Mouse (Mus musculus) stomach, embryonic 14.5 days (tissue): Measurements from ENCODE around the gene Man1c1. TPM values are rescaled to one million over a fixed set of nuclear protein-coding genes. Genes with fewer than 3 reads are reported as not detected.
A peak's percentile ranks its signal among the peaks of the same experiment; 100 is the strongest.

Experiments used
- ATAC-seq: fragments of 200-750 bp; cut with Nextera tagmentation; 2 replicates; pipeline ENCODE4 v1.8.0; 2017; ENCODE audit warnings: low read depth, moderate TSS enrichment; ENCODE audit not compliant: insufficient number of reproducible peaks, insufficient read depth, low FRiP score
- H3K27ac ChIP-seq: fragments of 300-500 bp; sonication (generic); 2 replicates; pipeline ENCODE4 v1.5.1; 2014; ENCODE audit warnings: mild to moderate bottlenecking, low read length, moderate library complexity, mixed read lengths
- H3K27me3 ChIP-seq: fragments of 300-500 bp; sonication (generic); 2 replicates; pipeline ENCODE4 v1.6.1; 2014; ENCODE audit warnings: low read length, control low read depth, mixed read lengths; ENCODE audit not compliant: control insufficient read depth, insufficient read depth
- H3K36me3 ChIP-seq: fragments of 300-500 bp; sonication (generic); 2 replicates; pipeline ENCODE4 v1.6.1; 2014; ENCODE audit warnings: mild to moderate bottlenecking, control low read depth, low read length, moderate library complexity, mixed read lengths; ENCODE audit not compliant: control insufficient read depth, insufficient read depth
- H3K4me1 ChIP-seq: fragments of 300-500 bp; sonication (generic); 2 replicates; pipeline ENCODE4 v1.6.1; 2014; ENCODE audit warnings: low read length, control low read depth, mixed read lengths; ENCODE audit not compliant: control insufficient read depth, insufficient read depth
- H3K4me2 ChIP-seq: fragments of 300-500 bp; sonication (generic); replicated peaks from 2 replicates; pipeline ENCODE4 v1.6.1; 2014; ENCODE audit warnings: low read depth, low read length, control low read depth
- H3K4me3 ChIP-seq: fragments of 300-500 bp; sonication (generic); 2 replicates; pipeline ENCODE4 v1.5.1; 2014; ENCODE audit warnings: low read depth, low read length, control low read depth
- H3K9ac ChIP-seq: fragments of 300-500 bp; sonication (generic); replicated peaks from 2 replicates; pipeline ENCODE4 v1.6.1; 2014; ENCODE audit warnings: low read depth, mild to moderate bottlenecking, control low read depth, low read length, moderate library complexity, mixed read lengths
- H3K9me3 ChIP-seq: fragments of 300-500 bp; sonication (generic); 2 replicates; pipeline ENCODE4 v1.6.1; 2016; ENCODE audit warnings: low read depth, low read length, control low read depth; ENCODE audit not compliant: control insufficient read depth
- WGBS: fragments of 180-500 bp; shearing (Covaris S2); extraction: QIAGEN DNeasy Blood & Tissue Kit; methylation state at CpG from one replicate; pipeline ENCODE4 v1.1.7; 2014; 5-methylcytosine and 5-hydroxymethylcytosine counted together
- polyA plus RNA-seq: library from polyadenylated mRNA; unstranded; fragments of >200 nt; fragmentation: Nextera tagmentation; extraction: Ambion mirVana; gene quantifications from 2 replicates; pipeline ENCODE4 v1.2.1, GENCODE M21; 2014

The Man1c1 gene
- polyA plus RNA-seq, 1 experiment from 2014 or later, result 1.7 TPM

DNA sequence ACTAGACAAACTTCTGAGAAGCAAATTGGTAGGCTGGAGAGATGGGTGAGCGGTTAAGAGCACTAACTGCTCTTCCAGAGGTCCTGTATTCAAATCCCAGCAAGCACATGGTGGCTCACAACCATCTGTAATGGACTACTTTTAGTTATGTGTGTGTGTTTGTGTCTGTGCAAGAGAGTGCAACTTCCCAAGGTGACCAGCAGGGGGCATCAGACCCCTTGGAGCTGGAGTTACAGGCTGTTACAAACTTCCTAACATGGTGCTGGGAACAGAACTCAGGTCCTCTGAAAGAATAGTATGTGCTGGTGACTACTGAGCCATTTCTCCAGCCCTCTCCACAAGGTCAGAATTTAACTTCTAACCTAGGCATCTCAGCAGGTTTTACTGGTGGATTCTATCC is 11.7 kb downstream of the Man1c1 start:
- Histone ChIP-seq H3K9me3 (no peaks in the 10 kb centered on the region; the same call in 1 of the 2 replicates), H3K27me3 (no peaks in the 10 kb centered on the region), H3K4me1 (no peaks in the 10 kb centered on the region), H3K27ac (no peak overlapping the region), H3K4me2 (no peak overlapping the region), H3K36me3 (no peaks in the 10 kb centered on the region), H3K4me3 (no peak overlapping the region), H3K9ac (no peak overlapping the region)
- WGBS, result 84% methylated on average over 1 of the region's 1 CpGs
- ATAC-seq, result no peak

- H3K9me3 ChIP-seq, result peaks cover 3% of the 10 kb centered on the region; the same call in 1 of the 2 replicates
- no peaks in the 10 kb centered on the region for H3K36me3 ChIP-seq
- no peaks in the 10 kb centered on the region for H3K27me3 ChIP-seq
- no peak overlapping the region for H3K27ac ChIP-seq
- 59% methylated on average over 13 of the region's 13 CpGs for WGBS
- no peak overlapping the region for H3K9ac ChIP-seq
- H3K4me1 ChIP-seq, result peaks cover 24% of the 10 kb centered on the region
- no peak overlapping the region for H3K4me3 ChIP-seq
- ATAC-seq, result peak; percentile 53; the same call in 1 of the 2 replicates
- H3K4me2 ChIP-seq, result no peak overlapping the region
Measured at GRCm38 (mm10) chr4:134686022-134686661, 17.9 kb downstream of the Man1c1 start.

GRCm38 (mm10) chr4:134684637-134685338 is 19.3 kb downstream of the Man1c1 start:
- H3K9me3 ChIP-seq, result peaks cover 3% of the 10 kb centered on the region; the same call in 1 of the 2 replicates
- WGBS, result 77% methylated on average over 9 of the region's 9 CpGs
- H3K36me3 ChIP-seq, result no peaks in the 10 kb centered on the region
- H3K27ac ChIP-seq, result peak overlapping the region; percentile 44; the same call in 1 of the 2 replicates
- H3K27me3 ChIP-seq, result no peaks in the 10 kb centered on the region
- H3K4me3 ChIP-seq, result no peak overlapping the region
- H3K4me2 ChIP-seq, result no peak overlapping the region
- H3K4me1 ChIP-seq, result peaks cover 24% of the 10 kb centered on the region
- no peak for ATAC-seq
- no peak overlapping the region for H3K9ac ChIP-seq

GRCm38 (mm10) chr4:134683892-134684291 is 20.2 kb downstream of the Man1c1 start:
- peak overlapping the region; percentile 81; the same call in 1 of the 2 replicates for H3K27ac ChIP-seq
- WGBS, result 36% methylated on average over 8 of the region's 8 CpGs
- peaks cover 3% of the 10 kb centered on the region; the same call in 1 of the 2 replicates for H3K9me3 ChIP-seq
- no peak overlapping the region for H3K4me2 ChIP-seq
- no peak for ATAC-seq
- no peak overlapping the region for H3K4me3 ChIP-seq
- peaks cover 24% of the 10 kb centered on the region for H3K4me1 ChIP-seq
- no peaks in the 10 kb centered on the region for H3K36me3 ChIP-seq
- no peaks in the 10 kb centered on the region for H3K27me3 ChIP-seq
- no peak overlapping the region for H3K9ac ChIP-seq

DNA sequence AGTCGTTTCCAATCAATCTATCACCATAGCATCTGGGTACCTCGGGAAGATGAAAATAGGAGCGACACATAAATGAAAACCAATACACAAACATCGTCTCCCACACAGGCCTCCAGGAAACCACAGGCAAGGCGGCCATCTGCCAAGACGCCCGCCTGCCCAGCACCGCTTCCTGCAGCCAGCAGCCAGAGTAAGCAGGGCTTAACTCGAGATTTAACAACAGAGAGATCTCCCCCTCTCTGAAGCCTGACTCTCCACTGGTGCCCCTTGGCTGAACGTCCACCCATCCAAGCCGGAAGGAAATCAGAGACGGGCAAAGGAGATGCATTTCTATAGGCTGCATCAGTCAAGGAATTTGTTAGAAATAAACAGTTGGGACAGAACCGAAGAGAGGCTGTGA is 21.1 kb downstream of the Man1c1 start:
- 10% methylated on average over 13 of the region's 13 CpGs for WGBS
- Histone ChIP-seq H3K27ac (peak overlapping the region; percentile 81; the same call in 1 of the 2 replicates), H3K27me3 (no peaks in the 10 kb centered on the region), H3K36me3 (no peaks in the 10 kb centered on the region), H3K9me3 (peaks cover 3% of the 10 kb centered on the region; the same call in 1 of the 2 replicates), H3K4me2 (peak overlapping the region; percentile 28), H3K9ac (no peak overlapping the region), H3K4me1 (peaks cover 24% of the 10 kb centered on the region), H3K4me3 (no peak overlapping the region)
- ATAC-seq, result peak; percentile 53; the same call in 1 of the 2 replicates

- peaks cover 3% of the 10 kb centered on the region; the same call in 1 of the 2 replicates for H3K9me3 ChIP-seq
- H3K27ac ChIP-seq, result peak overlapping the region; percentile 81; the same call in 1 of the 2 replicates
- 0 out of 2 replicates have a peak overlapping the region, but pooled peaks have one; percentile 28 for H3K4me2 ChIP-seq
- H3K4me1 ChIP-seq, result peaks cover 24% of the 10 kb centered on the region
- H3K9ac ChIP-seq, result no peak overlapping the region
- H3K36me3 ChIP-seq, result no peaks in the 10 kb centered on the region
- H3K27me3 ChIP-seq, result no peaks in the 10 kb centered on the region
- no peak for ATAC-seq
- WGBS, result 59% methylated on average over 8 of the region's 8 CpGs
- no peak overlapping the region for H3K4me3 ChIP-seq
Measured at GRCm38 (mm10) chr4:134682423-134682822, 21.7 kb downstream of the Man1c1 start.

DNA sequence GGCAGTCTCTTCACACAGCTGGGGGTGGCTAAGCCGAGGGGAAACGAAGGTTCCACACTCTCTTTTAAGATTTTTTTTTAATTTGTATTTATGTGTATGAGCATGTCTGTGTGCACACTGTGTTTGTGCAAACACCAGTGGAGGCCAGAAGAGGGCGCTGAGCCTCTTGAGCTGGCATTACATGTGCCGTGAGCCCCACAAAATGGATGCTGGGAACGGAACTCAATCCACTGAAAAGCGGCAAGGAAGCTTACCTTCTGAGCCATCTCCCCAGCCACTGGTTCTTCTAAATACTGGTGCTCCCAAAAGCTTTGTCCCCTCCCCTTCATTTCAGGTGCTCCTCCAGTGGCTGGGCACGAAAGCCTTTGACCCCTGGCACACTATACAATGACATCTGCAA is 22.3 kb downstream of the Man1c1 start:
- Histone ChIP-seq H3K9me3 (peaks cover 3% of the 10 kb centered on the region; the same call in 1 of the 2 replicates), H3K36me3 (no peaks in the 10 kb centered on the region), H3K4me3 (no peak overlapping the region), H3K4me1 (peaks cover 24% of the 10 kb centered on the region), H3K9ac (no peak overlapping the region), H3K27ac (no peak overlapping the region), H3K4me2 (no peak overlapping the region), H3K27me3 (no peaks in the 10 kb centered on the region)
- 90% methylated on average over 7 of the region's 7 CpGs for WGBS
- ATAC-seq, result no peak

- ATAC-seq, result no peak
- Histone ChIP-seq H3K4me1 (peaks cover 7% of the 10 kb centered on the region), H3K27ac (no peak overlapping the region), H3K4me3 (no peak overlapping the region), H3K27me3 (no peaks in the 10 kb centered on the region), H3K9ac (no peak overlapping the region), H3K4me2 (no peak overlapping the region), H3K9me3 (no peaks in the 10 kb centered on the region), H3K36me3 (no peaks in the 10 kb centered on the region)
- 43% methylated on average over 17 of the region's 17 CpGs for WGBS
Measured at GRCm38 (mm10) chr4:134677556-134678508, 26.3 kb downstream of the Man1c1 start.
